Mouse (Mus musculus) embryonic facial prominence, embryonic 12.5 days (tissue): ENCODE measurements around the gene Ctf1. TPM values are rescaled to one million over a fixed set of nuclear protein-coding genes. Genes with fewer than 3 reads are reported as not detected.

ENCODE experiments used
- ATAC-seq: fragments of 200-750 bp; cut with Nextera tagmentation; 2 replicates; pipeline ENCODE4 v1.8.0; 2017; ENCODE audit not compliant: insufficient number of reproducible peaks, insufficient read depth, low FRiP score, low TSS enrichment
- H3K27ac ChIP-seq: fragments of 300-500 bp; sonication (generic); 2 replicates; pipeline ENCODE4 v1.5.1; 2016; ENCODE audit warnings: mild to moderate bottlenecking
- H3K27me3 ChIP-seq: fragments of 300-500 bp; sonication (generic); 2 replicates; pipeline ENCODE4 v1.6.1; 2016; ENCODE audit warnings: mild to moderate bottlenecking, moderate library complexity
- H3K36me3 ChIP-seq: fragments of 300-500 bp; sonication (generic); 2 replicates; pipeline ENCODE4 v1.6.1; 2016; ENCODE audit warnings: mild to moderate bottlenecking
- H3K4me1 ChIP-seq: fragments of 300-500 bp; sonication (generic); 2 replicates; pipeline ENCODE4 v1.6.1; 2016
- H3K4me2 ChIP-seq: fragments of 300-500 bp; sonication (generic); replicated peaks from 2 replicates; pipeline ENCODE4 v1.6.1; 2016; ENCODE audit warnings: mild to moderate bottlenecking, moderate library complexity
- H3K4me3 ChIP-seq: fragments of 300-500 bp; sonication (generic); 2 replicates; pipeline ENCODE4 v1.5.1; 2016; ENCODE audit warnings: mild to moderate bottlenecking
- H3K9ac ChIP-seq: fragments of 300-500 bp; sonication (generic); 2 replicates; pipeline ENCODE4 v1.6.1; 2016; ENCODE audit warnings: mild to moderate bottlenecking, moderate library complexity
- H3K9me3 ChIP-seq: fragments of 300-500 bp; sonication (generic); 2 replicates; pipeline ENCODE4 v1.6.1; 2016; ENCODE audit warnings: mild to moderate bottlenecking, moderate library complexity
- WGBS: fragments of 180-500 bp; shearing (Covaris S2); methylation state at CpG from one replicate; pipeline ENCODE4 v1.1.7; 2016; 5-methylcytosine and 5-hydroxymethylcytosine counted together
- microRNA counts: library from miRNA; unstranded; fragments of <30 nt; microRNA quantifications from one replicate; lab custom pipeline; 2017
- microRNA-seq: library from miRNA; unstranded; fragments of <30 nt; microRNA quantifications from one replicate; pipeline ENCODE4, GENCODE M21; 2017
- polyA plus RNA-seq: library from polyadenylated mRNA; unstranded; fragments of >200 nt; fragmentation: Nextera tagmentation; extraction: Ambion mirVana; gene quantifications from 2 replicates; pipeline ENCODE4 v1.2.1, GENCODE M21; 2016

The Ctf1 gene
- polyA plus RNA-seq, 1 experiment from 2014 or later, result 27.7 TPM

DNA sequence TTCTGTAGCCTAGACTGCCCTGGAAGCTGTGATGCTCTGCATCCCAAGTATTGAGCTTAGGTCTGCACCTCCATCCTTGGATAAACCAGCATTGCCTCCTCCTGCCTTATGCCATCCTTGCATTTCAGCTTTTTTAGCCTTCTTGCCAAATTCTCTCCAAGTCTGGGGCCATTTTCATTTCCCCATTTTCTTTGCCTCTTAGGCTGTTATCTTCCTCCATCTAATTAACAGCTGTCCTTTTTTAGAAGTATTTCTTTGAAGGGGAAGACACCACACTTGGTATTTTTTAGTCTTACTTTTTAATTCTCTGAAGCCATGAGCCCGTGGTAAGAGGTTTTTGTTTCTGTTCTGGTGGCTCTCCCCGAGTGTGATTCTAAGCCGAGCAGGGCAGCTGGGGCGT lies 51.1 kb downstream of the Ctf1 start:
- no peak overlapping the region for H3K9ac ChIP-seq
- no peaks in the 10 kb centered on the region for H3K9me3 ChIP-seq
- ATAC-seq, result no peak
- no peak overlapping the region for H3K4me2 ChIP-seq
- H3K27me3 ChIP-seq, result no peaks in the 10 kb centered on the region
- peaks cover 17% of the 10 kb centered on the region for H3K4me1 ChIP-seq
- peaks cover 74% of the 10 kb centered on the region for H3K36me3 ChIP-seq
- H3K27ac ChIP-seq, result no peak overlapping the region
- WGBS, result 87% methylated on average over 4 of the region's 4 CpGs
- no peak overlapping the region for H3K4me3 ChIP-seq

DNA sequence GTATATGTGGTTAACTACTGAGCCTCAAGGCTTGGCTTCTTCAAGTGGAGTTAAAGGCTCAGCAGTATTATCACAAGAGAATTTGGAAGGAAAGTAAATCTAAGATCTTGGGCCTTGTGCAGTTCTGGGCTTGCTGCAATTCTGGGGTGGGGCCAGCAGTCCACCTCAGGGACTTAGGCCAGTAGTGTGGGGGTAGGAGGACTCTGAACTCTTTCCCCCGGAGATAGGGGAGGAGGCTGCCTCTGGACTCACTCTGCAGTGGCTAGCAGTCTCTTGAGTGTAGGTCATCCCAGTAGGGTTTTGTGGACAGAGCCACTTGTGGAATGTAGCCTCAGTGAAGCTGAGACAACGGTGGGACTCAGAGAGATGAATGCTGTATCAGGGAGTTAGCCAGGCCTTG lies 53.2 kb downstream of the Ctf1 start:
- no peak overlapping the region for H3K27ac ChIP-seq
- 84% methylated on average over 2 of the region's 2 CpGs for WGBS

DNA sequence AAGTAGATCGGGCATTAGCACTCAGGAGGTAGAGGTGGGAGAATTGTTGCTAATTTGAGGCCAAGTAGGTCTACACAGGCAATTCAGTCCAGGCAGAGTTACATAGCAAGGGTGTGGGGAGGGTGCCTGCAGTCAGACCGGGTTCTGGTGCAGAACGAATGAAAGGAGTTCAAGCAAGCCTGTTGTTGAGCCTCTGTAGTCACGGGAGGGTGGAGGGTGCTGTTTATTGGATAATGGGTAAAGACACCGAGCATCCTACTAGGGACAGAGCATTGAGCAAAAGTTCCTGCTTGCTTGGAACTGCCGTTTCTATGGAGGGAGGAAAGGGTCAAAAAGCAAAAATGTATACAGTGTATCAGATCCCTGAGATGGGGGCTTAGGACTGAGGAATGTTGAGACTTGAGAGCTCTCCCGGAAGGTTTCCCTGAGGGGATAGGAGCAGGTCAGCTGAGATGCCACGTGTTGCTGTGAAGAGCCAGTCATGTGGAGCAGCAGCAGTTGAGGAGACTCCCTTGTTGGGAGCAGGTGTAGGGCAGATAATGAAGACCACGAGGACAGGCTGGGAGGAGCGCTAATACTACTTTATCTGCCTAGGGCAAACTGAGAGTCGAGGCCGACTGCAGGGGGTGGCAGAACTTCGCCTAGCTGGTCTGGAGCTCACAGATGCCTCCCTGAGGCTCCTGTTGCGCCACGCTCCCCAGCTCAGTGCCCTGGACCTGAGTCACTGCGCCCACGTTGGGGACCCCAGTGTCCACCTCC lies 54.5 kb downstream of the Ctf1 start:
- no peak for ATAC-seq
- WGBS, result 79% methylated on average over 17 of the region's 17 CpGs
- peaks cover 56% of the 10 kb centered on the region for H3K36me3 ChIP-seq

More for the DNA sequence above, 53.2 kb downstream of the Ctf1 start:
- Histone ChIP-seq H3K4me3 (no peak overlapping the region), H3K9ac (no peak overlapping the region), H3K4me2 (no peak overlapping the region), H3K27me3 (no peaks in the 10 kb centered on the region), H3K4me1 (peaks cover 17% of the 10 kb centered on the region), H3K36me3 (peaks cover 66% of the 10 kb centered on the region), H3K9me3 (no peaks in the 10 kb centered on the region)
- no peak for ATAC-seq

More for the DNA sequence above, 54.5 kb downstream of the Ctf1 start:
- Histone ChIP-seq H3K27ac (no peak overlapping the region), H3K9ac (no peak overlapping the region), H3K4me2 (no peak overlapping the region), H3K4me3 (no peak overlapping the region), H3K9me3 (no peaks in the 10 kb centered on the region), H3K4me1 (peaks cover 25% of the 10 kb centered on the region), H3K27me3 (no peaks in the 10 kb centered on the region)

MicroRNAs encoded within 50 kb of the gene (microRNA counts, 519-probe panel; counts per million panel counts)
- microRNA mmu-miR-762 (lab: Ali Mortazavi, UCI), result 460 counts per million, percentile 65 among the panel's probes with 10 or more counts

Small RNAs within 50 kb of the gene (microRNA-seq; reads per million reads assigned to microRNA genes)
- gene Mir762, result not detected

Other genes with a start within 250 kb of the Ctf1 start
- gene Fbrs, start 233.5 kb upstream of the Ctf1 start, polyA plus RNA-seq, result 14.6 and 14.8 TPM in 2 replicates
- gene Srcap, start 200.8 kb upstream of the Ctf1 start, polyA plus RNA-seq, result 88.0 and 88.4 TPM in 2 replicates
- 16.9 and 17.2 TPM in 2 replicates for gene Gm42715, start 193.2 kb upstream of the Ctf1 start, polyA plus RNA-seq
- gene Tmem265, start 151.3 kb upstream of the Ctf1 start, polyA plus RNA-seq, result 4.8 and 5.7 TPM in 2 replicates
- gene Phkg2, start 139.4 kb upstream of the Ctf1 start, polyA plus RNA-seq, result 39.3 and 42.9 TPM in 2 replicates
- gene Ccdc189, start 124.1 kb upstream of the Ctf1 start, polyA plus RNA-seq, result 11.0 and 11.3 TPM in 2 replicates
- gene Rnf40, start 124.0 kb upstream of the Ctf1 start, polyA plus RNA-seq, result 63.0 and 66.2 TPM in 2 replicates
- 24.6 and 25.1 TPM in 2 replicates for gene Zfp629, start 96.9 kb upstream of the Ctf1 start, polyA plus RNA-seq
- 127 and 141 TPM in 2 replicates for gene Bcl7c, start 3.8 kb upstream of the Ctf1 start, polyA plus RNA-seq
- gene Ctf2, start 19.4 kb downstream of the Ctf1 start, polyA plus RNA-seq, result 0.55 and 0.68 TPM in 2 replicates
- gene Fbxl19, start 31.8 kb downstream of the Ctf1 start, polyA plus RNA-seq, result 11.8 and 11.9 TPM in 2 replicates
- 16.7 and 17.5 TPM in 2 replicates for gene Orai3, start 57.1 kb downstream of the Ctf1 start, polyA plus RNA-seq
- gene Setd1a, start 63.9 kb downstream of the Ctf1 start, polyA plus RNA-seq, result 25.5 and 26.5 TPM in 2 replicates
- not detected in 2 replicates for gene Gm49388, start 72.9 kb downstream of the Ctf1 start, polyA plus RNA-seq
- 10.3 and 10.9 TPM in 2 replicates for gene Hsd3b7, start 87.9 kb downstream of the Ctf1 start, polyA plus RNA-seq
- gene Stx4a, start 111.6 kb downstream of the Ctf1 start, polyA plus RNA-seq, result 36.1 and 41.5 TPM in 2 replicates
- gene Stx1b, start 111.8 kb downstream of the Ctf1 start, polyA plus RNA-seq, result 9.1 and 10.0 TPM in 2 replicates
- 15.6 and 16.2 TPM in 2 replicates for gene Zfp646, start 163.5 kb downstream of the Ctf1 start, polyA plus RNA-seq
- 31.8 and 32.9 TPM in 2 replicates for gene Zfp668, start 164.1 kb downstream of the Ctf1 start, polyA plus RNA-seq
- 1.2 and 1.3 TPM in 2 replicates for gene Prss53, start 178.2 kb downstream of the Ctf1 start, polyA plus RNA-seq
- gene Gm21974, start 182.7 kb downstream of the Ctf1 start, polyA plus RNA-seq, result not detected in 2 replicates
- gene Vkorc1, start 182.9 kb downstream of the Ctf1 start, polyA plus RNA-seq, result 88.6 and 93.5 TPM in 2 replicates
- gene Bckdk, start 191.3 kb downstream of the Ctf1 start, polyA plus RNA-seq, result 86.9 and 88.2 TPM in 2 replicates
- 50.9 and 53.7 TPM in 2 replicates for gene Kat8, start 199.8 kb downstream of the Ctf1 start, polyA plus RNA-seq
- 8.3 and 8.4 TPM in 2 replicates for gene Prss8, start 217.4 kb downstream of the Ctf1 start, polyA plus RNA-seq
- 10.5 and 11.2 TPM in 2 replicates for gene Prss36, start 234.0 kb downstream of the Ctf1 start, polyA plus RNA-seq